Mouse (Mus musculus): ENCODE data around the gene 1700016H13Rik. TPM values are rescaled to one million over a fixed set of nuclear protein-coding genes. Genes with fewer than 3 reads are reported as not detected.

The 1700016H13Rik gene
- total and polyA plus RNA-seq, 2 experiments from 2014 or later = 0.30 TPM; not detected in 1

- Histone ChIP-seq H3K27me3 (ENCODE audit: insufficient read depth, low read length) (no peaks in the 10 kb centered on the region), H3K4me1 (ENCODE audit: insufficient read depth, low read length) (peaks cover 4% of the 10 kb centered on the region; the same call in 1 of the 2 replicates), H3K9ac (replicated peaks; ENCODE audit: low read length, poor library complexity, severe bottlenecking) (no peak overlapping the region), H3K27ac (ENCODE audit: low read depth, low read length) (no peak overlapping the region), H3K9me3 (ENCODE audit: low read length) (no peaks in the 10 kb centered on the region), H3K4me2 (ENCODE audit: low read depth, low read length, poor library complexity, severe bottlenecking) (no peak overlapping the region), H3K4me3 (ENCODE audit: low read depth, low read length) (no peak overlapping the region), H3K36me3 (ENCODE audit: insufficient read depth, low read length) (no peaks in the 10 kb centered on the region)
- no peak for TF ChIP-seq CTCF (IDR thresholded peaks at IDR 0.05)
- ATAC-seq (ENCODE audit: low FRiP score) = no peak
- no peak for DNase-seq (ENCODE audit: low spot score)
- WGBS = 92% methylated on average over 5 of the region's 5 CpGs
Measured at GRCm38 (mm10) chr5:103624831-103625230, 31.0 kb downstream of the 1700016H13Rik start.

- ATAC-seq (ENCODE audit: low FRiP score) (no peak), DNase-seq (ENCODE audit: low spot score) (no peak)
- H3K4me3 ChIP-seq (ENCODE audit: low read depth, low read length) = no peak overlapping the region
- H3K4me1 ChIP-seq (ENCODE audit: insufficient read depth, low read length) = no peaks in the 10 kb centered on the region
- H3K9ac ChIP-seq (replicated peaks; ENCODE audit: low read length, poor library complexity, severe bottlenecking) = no peak overlapping the region
- 78% methylated on average over 5 of the region's 5 CpGs for WGBS
- no peak overlapping the region for H3K27ac ChIP-seq (ENCODE audit: low read depth, low read length)
- no peaks in the 10 kb centered on the region for H3K36me3 ChIP-seq (ENCODE audit: insufficient read depth, low read length)
- no peaks in the 10 kb centered on the region for H3K9me3 ChIP-seq (ENCODE audit: low read length)
- no peaks in the 10 kb centered on the region for H3K27me3 ChIP-seq (ENCODE audit: insufficient read depth, low read length)
- TF ChIP-seq CTCF (IDR thresholded peaks at IDR 0.05) = no peak
- H3K4me2 ChIP-seq (ENCODE audit: low read depth, low read length, poor library complexity, severe bottlenecking) = no peak overlapping the region
Measured at GRCm38 (mm10) chr5:103622321-103622720, 33.5 kb downstream of the 1700016H13Rik start.

GRCm38 (mm10) chr5:103620301-103620973 is 35.4 kb downstream of the 1700016H13Rik start:
- no peak overlapping the region for H3K9ac ChIP-seq (replicated peaks; ENCODE audit: low read length, poor library complexity, severe bottlenecking)
- no peak overlapping the region for H3K4me3 ChIP-seq (ENCODE audit: low read depth, low read length)
- no peaks in the 10 kb centered on the region for H3K4me1 ChIP-seq (ENCODE audit: insufficient read depth, low read length)
- H3K27ac ChIP-seq (ENCODE audit: low read depth, low read length) = no peak overlapping the region
- H3K27me3 ChIP-seq (ENCODE audit: insufficient read depth, low read length) = no peaks in the 10 kb centered on the region
- ATAC-seq (ENCODE audit: low FRiP score) (no peak), DNase-seq (ENCODE audit: low spot score) (no peak)
- WGBS = 83% methylated on average over 12 of the region's 12 CpGs
- no peak for TF ChIP-seq CTCF (IDR thresholded peaks at IDR 0.05)
- H3K4me2 ChIP-seq (ENCODE audit: low read depth, low read length, poor library complexity, severe bottlenecking) = no peak overlapping the region
- H3K9me3 ChIP-seq (ENCODE audit: low read length) = no peaks in the 10 kb centered on the region
- no peaks in the 10 kb centered on the region for H3K36me3 ChIP-seq (ENCODE audit: insufficient read depth, low read length)

GRCm38 (mm10) chr5:103617191-103617590 is 38.6 kb downstream of the 1700016H13Rik start:
- TF ChIP-seq CTCF (IDR thresholded peaks at IDR 0.05) = no peak
- no peak for DNase-seq (ENCODE audit: low spot score)
- no peaks in the 10 kb centered on the region for H3K9me3 ChIP-seq (ENCODE audit: low read length)
- H3K27me3 ChIP-seq (ENCODE audit: insufficient read depth, low read length) = no peaks in the 10 kb centered on the region
- ATAC-seq (ENCODE audit: low FRiP score) = no peak
- no peak overlapping the region for H3K9ac ChIP-seq (replicated peaks; ENCODE audit: low read length, poor library complexity, severe bottlenecking)
- H3K4me2 ChIP-seq (ENCODE audit: low read depth, low read length, poor library complexity, severe bottlenecking) = no peak overlapping the region
- H3K36me3 ChIP-seq (ENCODE audit: insufficient read depth, low read length) = no peaks in the 10 kb centered on the region
- no peak overlapping the region for H3K27ac ChIP-seq (ENCODE audit: low read depth, low read length)
- 67% methylated on average over 9 of the region's 9 CpGs for WGBS
- no peak overlapping the region for H3K4me3 ChIP-seq (ENCODE audit: low read depth, low read length)
- no peaks in the 10 kb centered on the region for H3K4me1 ChIP-seq (ENCODE audit: insufficient read depth, low read length)

- WGBS = 90% methylated on average over 7 of the region's 7 CpGs
- no peak for TF ChIP-seq CTCF (IDR thresholded peaks at IDR 0.05)
- no peak overlapping the region for H3K27ac ChIP-seq (ENCODE audit: low read depth, low read length)
- H3K36me3 ChIP-seq (ENCODE audit: insufficient read depth, low read length) = no peaks in the 10 kb centered on the region
- H3K4me2 ChIP-seq (ENCODE audit: low read depth, low read length, poor library complexity, severe bottlenecking) = no peak overlapping the region
- no peak overlapping the region for H3K4me3 ChIP-seq (ENCODE audit: low read depth, low read length)
- DNase-seq (ENCODE audit: low spot score) (no peak), ATAC-seq (ENCODE audit: low FRiP score) (no peak)
- H3K4me1 ChIP-seq (ENCODE audit: insufficient read depth, low read length) = no peaks in the 10 kb centered on the region
- no peaks in the 10 kb centered on the region for H3K9me3 ChIP-seq (ENCODE audit: low read length)
- no peak overlapping the region for H3K9ac ChIP-seq (replicated peaks; ENCODE audit: low read length, poor library complexity, severe bottlenecking)
- H3K27me3 ChIP-seq (ENCODE audit: insufficient read depth, low read length) = no peaks in the 10 kb centered on the region
Measured at GRCm38 (mm10) chr5:103614356-103614755, 41.5 kb downstream of the 1700016H13Rik start.

DNA sequence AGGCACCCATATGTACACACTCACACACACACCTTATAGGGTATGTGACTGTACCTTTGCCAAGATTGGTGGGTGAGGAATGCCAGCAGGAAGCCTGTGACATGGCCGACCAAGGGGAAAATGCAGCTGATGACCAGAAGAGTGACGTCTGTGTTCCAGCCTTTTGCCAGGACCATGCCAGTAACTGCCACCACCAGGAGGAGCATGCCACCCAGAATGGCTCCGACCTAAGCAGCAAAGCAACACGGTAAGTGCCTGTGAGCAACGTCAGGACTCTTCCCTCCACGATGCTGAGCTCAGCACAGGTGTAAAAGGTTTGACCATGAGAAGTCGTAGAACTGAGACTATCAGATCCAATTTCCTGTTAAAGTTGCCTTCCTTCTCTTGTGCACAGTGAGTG is 43.5 kb downstream of the 1700016H13Rik start:
- no peak for ATAC-seq (ENCODE audit: low FRiP score)
- H3K36me3 ChIP-seq (ENCODE audit: insufficient read depth, low read length) = no peaks in the 10 kb centered on the region
- H3K9ac ChIP-seq (replicated peaks; ENCODE audit: low read length, poor library complexity, severe bottlenecking) = no peak overlapping the region
- no peak overlapping the region for H3K4me2 ChIP-seq (ENCODE audit: low read depth, low read length, poor library complexity, severe bottlenecking)
- no peaks in the 10 kb centered on the region for H3K9me3 ChIP-seq (ENCODE audit: low read length)
- no peak overlapping the region for H3K4me3 ChIP-seq (ENCODE audit: low read depth, low read length)
- 89% methylated on average over 7 of the region's 7 CpGs for WGBS
- no peak overlapping the region for H3K27ac ChIP-seq (ENCODE audit: low read depth, low read length)
- H3K4me1 ChIP-seq (ENCODE audit: insufficient read depth, low read length) = no peaks in the 10 kb centered on the region
- peak; percentile 23; the same call in 1 of the 2 replicates for TF ChIP-seq CTCF (IDR thresholded peaks at IDR 0.05)
- H3K27me3 ChIP-seq (ENCODE audit: insufficient read depth, low read length) = no peaks in the 10 kb centered on the region
- DNase-seq (ENCODE audit: low spot score) = no peak

Measured in midbrain, postnatal 0 days (tissue).